Mouse (Mus musculus) left cerebral cortex, adult 2 months (tissue): ENCODE results near the gene Spdye4b. TPM values are rescaled to one million over a fixed set of nuclear protein-coding genes. Genes with fewer than 3 reads are reported as not detected.
"Not testable (repeated sequence)": the region's sequence is repeated elsewhere in the genome, so short reads cannot be mapped to it uniquely, and the experiment has no call there.

Experiments used
- DNase-seq, 2 experiments: peaks; one replicate each; pipeline ENCODE4 v3.0.0; 2021 to 2022; ENCODE audit warnings: low spot score in 2 of 2, mixed read lengths in 1 of 2; ENCODE audit errors: extremely low spot score in 1 of 2
- H3K27ac ChIP-seq: fragments of 200-600 bp; 2 replicates; pipeline ENCODE4 v1.8.1; 2022
- H3K4me3 ChIP-seq: fragments of 200-600 bp; 2 replicates; pipeline ENCODE4 v1.8.1; 2022
- CTCF ChIP-seq: fragments of 200-600 bp; IDR thresholded peaks from 2 replicates; pipeline ENCODE4 v1.8.1; 2022; ENCODE audit warnings: antibody characterized with exemption, mild to moderate bottlenecking, moderate library complexity
- intact Hi-C: fragments of 180-260 bp; cut with DNase I; formaldehyde crosslinking; loops from one replicate; pipeline ENCODE4 v1.15.1; 2025
- total RNA-seq, 2 experiments: library from RNA; stranded (reverse); gene quantifications; 2 replicates each; pipeline ENCODE4 v1.2.3; 2021

Spdye4b gene
- total RNA-seq, 2 experiments from 2014 or later: not detected

GRCm38 (mm10) chr5:143165508-143166070, 15.2 kb upstream of the Spdye4b start:
- Histone ChIP-seq H3K27ac (no peak overlapping the region), H3K4me3 (no peak overlapping the region)
- no peak for DNase-seq
- TF ChIP-seq CTCF: no peak
- intact Hi-C loops: no loop called here

DNA sequence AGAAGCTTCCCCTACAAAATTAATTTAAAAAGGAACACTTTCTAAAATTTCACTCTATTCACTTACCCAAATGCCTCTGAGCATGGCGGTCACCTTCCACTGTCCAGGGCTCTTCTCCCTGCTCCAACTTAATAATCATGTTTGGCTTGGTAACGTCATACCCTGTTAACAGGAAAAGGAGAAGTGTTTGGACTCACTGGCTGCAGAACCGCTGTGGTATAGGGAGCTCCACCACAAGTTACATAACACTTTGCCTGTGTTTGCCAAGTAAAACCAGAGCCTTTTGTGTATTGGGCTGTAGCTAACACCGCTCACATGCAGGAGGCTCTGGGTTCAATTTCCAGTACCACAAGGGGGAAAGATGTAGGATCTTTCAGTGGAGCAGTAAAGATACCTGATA, 4.8 kb upstream of the Spdye4b start:
- H3K27ac ChIP-seq: no peak overlapping the region
- DNase-seq: no peak
- intact Hi-C loops: loop anchor here (5.0 kb wide), 1 partner anchor 126 kb away; no protein-coding TSS in a partner anchor
- no peak for TF ChIP-seq CTCF
- no peak overlapping the region for H3K4me3 ChIP-seq

GRCm38 (mm10) chr5:143177541-143178200, 3.1 kb upstream of the Spdye4b start:
- intact Hi-C loops: loop anchor here (5.0 kb wide), 1 partner anchor 125 kb away; no protein-coding TSS in a partner anchor
- TF ChIP-seq CTCF: peak; percentile 15
- no peak for DNase-seq
- Histone ChIP-seq H3K4me3 (no peak overlapping the region), H3K27ac (no peak overlapping the region)

- TF ChIP-seq CTCF: peak; percentile 52
- Histone ChIP-seq H3K4me3 (peak overlapping the region; percentile 83; the same call in 1 of the 2 replicates), H3K27ac (no peak overlapping the region)
- DNase-seq: no peak
- intact Hi-C loops: loop anchor here (5.0 kb wide), 1 partner anchor 123 kb away; no protein-coding TSS in a partner anchor
Observed at GRCm38 (mm10) chr5:143179179-143179578, 1.6 kb upstream of the Spdye4b start.

GRCm38 (mm10) chr5:143188014-143188413, 7.2 kb downstream of the Spdye4b start:
- H3K4me3 ChIP-seq, DNase-seq, intact Hi-C loops, H3K27ac ChIP-seq: not testable (repeated sequence)

- H3K27ac ChIP-seq: no peak overlapping the region
- DNase-seq: no peak
- intact Hi-C loops: no loop called here
- no peak for TF ChIP-seq CTCF
- H3K4me3 ChIP-seq: no peak overlapping the region
Observed at GRCm38 (mm10) chr5:143192806-143193205, 12.0 kb downstream of the Spdye4b start.

DNA sequence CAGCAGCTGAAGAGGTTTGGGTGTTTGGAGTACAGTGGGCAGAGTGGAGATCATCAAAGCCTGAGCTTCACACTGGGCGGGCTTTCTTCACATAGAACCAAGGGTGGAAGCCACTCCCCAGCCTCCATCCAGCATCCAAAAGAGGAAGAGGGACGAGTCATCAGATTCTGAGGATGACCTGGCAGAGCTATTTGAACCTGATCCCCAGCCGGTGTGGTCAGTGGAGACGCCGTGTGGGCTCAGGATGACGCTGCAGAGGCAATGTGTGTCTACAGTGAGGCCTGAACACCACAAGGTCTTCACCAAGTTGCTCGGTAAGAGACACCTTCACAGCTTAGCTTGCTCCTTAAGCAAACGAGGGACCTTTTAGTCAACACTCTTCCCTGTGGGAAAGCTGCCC, 13.9 kb downstream of the Spdye4b start:
- DNase-seq, H3K4me3 ChIP-seq, intact Hi-C loops, H3K27ac ChIP-seq: not testable (repeated sequence)

- intact Hi-C loops: no loop called here
- no peak overlapping the region for H3K4me3 ChIP-seq
- DNase-seq: no peak
- no peak overlapping the region for H3K27ac ChIP-seq
- TF ChIP-seq CTCF: no peak
Observed at GRCm38 (mm10) chr5:143195166-143195565, 14.3 kb downstream of the Spdye4b start.

GRCm38 (mm10) chr5:143196506-143196905, 15.7 kb downstream of the Spdye4b start:
- no peak for DNase-seq
- intact Hi-C loops: no loop called here

DNA sequence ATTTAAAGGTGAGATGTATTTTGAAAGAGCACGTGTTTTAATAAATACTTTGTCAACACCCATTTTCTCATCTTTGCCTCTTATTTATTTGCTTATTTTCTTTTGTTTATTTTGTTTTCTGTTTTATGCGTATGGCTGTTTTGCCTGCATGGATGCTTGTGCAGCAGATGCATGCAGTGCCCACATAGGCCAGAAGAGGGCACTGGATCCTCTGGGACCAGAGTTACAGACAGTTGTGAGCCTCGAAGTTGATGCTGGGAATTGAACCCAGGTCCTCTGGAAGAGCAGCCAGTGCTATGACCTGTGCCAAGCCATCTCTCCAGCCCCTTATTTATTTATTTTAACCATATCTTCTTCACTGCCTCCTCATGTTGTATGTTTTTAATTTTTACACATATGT, 24.2 kb downstream of the Spdye4b start:
- H3K27ac ChIP-seq: no peak overlapping the region
- intact Hi-C loops: no loop called here
- peak; percentile 20; the same call in 1 of the 2 replicates for TF ChIP-seq CTCF
- no peak overlapping the region for H3K4me3 ChIP-seq
- DNase-seq: no peak

More at GRCm38 (mm10) chr5:143196506-143196905, 15.7 kb downstream of the Spdye4b start:
- Histone ChIP-seq H3K4me3 (no peak overlapping the region), H3K27ac (no peak overlapping the region)
- TF ChIP-seq CTCF: no peak

- Histone ChIP-seq H3K4me3 (no peak overlapping the region), H3K27ac (no peak overlapping the region)
- TF ChIP-seq CTCF: no peak
- DNase-seq: no peak
- intact Hi-C loops: no loop called here
Observed at GRCm38 (mm10) chr5:143213832-143214231, 33.0 kb downstream of the Spdye4b start.

- H3K4me3 ChIP-seq: no peak overlapping the region
- no peak overlapping the region for H3K27ac ChIP-seq
- intact Hi-C loops: no loop called here
- DNase-seq: no peak
- TF ChIP-seq CTCF: no peak
Observed at GRCm38 (mm10) chr5:143220996-143221395, 40.2 kb downstream of the Spdye4b start.

- no peak for DNase-seq
- intact Hi-C loops: no loop called here
- Histone ChIP-seq H3K27ac (no peak overlapping the region), H3K4me3 (no peak overlapping the region)
- no peak for TF ChIP-seq CTCF
Observed at GRCm38 (mm10) chr5:143222287-143222686, 41.5 kb downstream of the Spdye4b start.
